Mouse (Mus musculus): ENCODE data around the gene Wt1. TPM values are rescaled to one million over a fixed set of nuclear protein-coding genes. Genes with fewer than 3 reads are reported as not detected.

The Wt1 gene
- total RNA-seq, 1 experiment from 2014 or later = 2.7 TPM

- DNase-seq = peak; percentile 24
These were observed 582 bp downstream of the Wt1 start for GRCm38 (mm10) chr2:105126691-105127530.

- no peak for DNase-seq
These were observed 1.5 kb downstream of the Wt1 start for GRCm38 (mm10) chr2:105127531-105128480.

GRCm38 (mm10) chr2:105128564-105128963 lies 2.2 kb downstream of the Wt1 start:
- no peak for DNase-seq

GRCm38 (mm10) chr2:105130351-105131060 lies 4.2 kb downstream of the Wt1 start:
- no peak for DNase-seq

- DNase-seq = no peak
These were observed 4.9 kb downstream of the Wt1 start for GRCm38 (mm10) chr2:105131061-105131810.

- DNase-seq = no peak
These were observed 5.4 kb downstream of the Wt1 start for GRCm38 (mm10) chr2:105131811-105132100.

- no peak for DNase-seq
These were observed 6.0 kb downstream of the Wt1 start for GRCm38 (mm10) chr2:105132300-105132699.

GRCm38 (mm10) chr2:105132933-105133795 lies 6.8 kb downstream of the Wt1 start:
- DNase-seq = no peak

GRCm38 (mm10) chr2:105134296-105134695 lies 8.0 kb downstream of the Wt1 start:
- DNase-seq = peak; percentile 15

GRCm38 (mm10) chr2:105139471-105139870 lies 13.1 kb downstream of the Wt1 start:
- DNase-seq = no peak

- DNase-seq = no peak
These were observed 15.0 kb downstream of the Wt1 start for GRCm38 (mm10) chr2:105141371-105141770.

GRCm38 (mm10) chr2:105143731-105144130 lies 17.4 kb downstream of the Wt1 start:
- DNase-seq = no peak

- no peak for DNase-seq
These were observed 25.2 kb downstream of the Wt1 start for GRCm38 (mm10) chr2:105151544-105151943.

GRCm38 (mm10) chr2:105153046-105153445 lies 26.7 kb downstream of the Wt1 start:
- no peak for DNase-seq

- DNase-seq = no peak
These were observed 34.6 kb downstream of the Wt1 start for GRCm38 (mm10) chr2:105160949-105161348.

GRCm38 (mm10) chr2:105162763-105163162 lies 36.4 kb downstream of the Wt1 start:
- no peak for DNase-seq

- DNase-seq = no peak
These were observed 41.8 kb downstream of the Wt1 start for GRCm38 (mm10) chr2:105168137-105168536.

GRCm38 (mm10) chr2:105174254-105174653 lies 47.9 kb downstream of the Wt1 start:
- no peak for DNase-seq

- DNase-seq = no peak
These were observed 52.5 kb downstream of the Wt1 start for GRCm38 (mm10) chr2:105178871-105179270.

- no peak for DNase-seq
These were observed 56.2 kb downstream of the Wt1 start for GRCm38 (mm10) chr2:105182501-105182900.

- no peak for DNase-seq
These were observed 58.8 kb downstream of the Wt1 start for GRCm38 (mm10) chr2:105185140-105185539.

All from adrenal gland, postnatal 14 days (tissue).